Mouse (Mus musculus) layer of hippocampus, postnatal 10 days (tissue): ENCODE measurements around the gene Trim58. TPM values are rescaled to one million over a fixed set of nuclear protein-coding genes. Genes with fewer than 3 reads are reported as not detected.

Source experiments
- DNase-seq, 2 experiments: peaks; one replicate each; pipeline ENCODE4 v3.0.0; 2021; ENCODE audit warnings: low spot score in 2 of 2
- long read RNA-seq: library from polyadenylated mRNA; stranded (forward); transcript quantifications from one replicate; pipeline ENCODE4 v2.0.0, GENCODE M21; 2023
- total RNA-seq, 2 experiments: library from RNA; stranded (reverse); gene quantifications; 2 replicates each; pipeline ENCODE4 v1.2.3; 2021

Gene Trim58
- total RNA-seq = under 1 TPM in 1 of 2 experiments, not detected in 1; 0.20 TPM
- long read RNA-seq = 0 reads

- peak in 1 of 2 experiments; percentile 23 for DNase-seq
These were observed at the start of gene Trim58 for GRCm38 (mm10) chr11:58640272-58640867. Gene Trim58, plus strand, starts transcription at chr11:58640465.

- DNase-seq = no peak
These were observed 45.5 kb upstream of the Trim58 start, which contains the start of gene Olfr324 for GRCm38 (mm10) chr11:58594814-58595213. Gene Olfr324, plus strand, starts transcription at chr11:58595114.

GRCm38 (mm10) chr11:58597837-58598236 is 42.4 kb upstream of the Trim58 start:
- DNase-seq = no peak

GRCm38 (mm10) chr11:58602062-58602461 is 38.2 kb upstream of the Trim58 start:
- no peak for DNase-seq

GRCm38 (mm10) chr11:58602800-58603560 is 37.3 kb upstream of the Trim58 start:
- no peak for DNase-seq

GRCm38 (mm10) chr11:58604688-58605087 is 35.6 kb upstream of the Trim58 start:
- DNase-seq = no peak

- no peak for DNase-seq
These were observed 35.0 kb upstream of the Trim58 start for GRCm38 (mm10) chr11:58605228-58605627.

GRCm38 (mm10) chr11:58606177-58606919 is 33.9 kb upstream of the Trim58 start:
- no peak for DNase-seq

- DNase-seq = no peak
These were observed 33.2 kb upstream of the Trim58 start for GRCm38 (mm10) chr11:58607030-58607429.

GRCm38 (mm10) chr11:58613359-58613758 is 26.9 kb upstream of the Trim58 start:
- no peak for DNase-seq

GRCm38 (mm10) chr11:58614526-58614925 is 25.7 kb upstream of the Trim58 start:
- no peak for DNase-seq

GRCm38 (mm10) chr11:58615975-58616374 is 24.3 kb upstream of the Trim58 start, which contains the start of gene 2210407C18Rik:
Gene 2210407C18Rik, minus strand, starts transcription at chr11:58616075.
- no peak for DNase-seq

- no peak for DNase-seq
These were observed 21.9 kb upstream of the Trim58 start for GRCm38 (mm10) chr11:58618369-58618768.

GRCm38 (mm10) chr11:58618793-58619192 is 21.5 kb upstream of the Trim58 start:
- DNase-seq = no peak

GRCm38 (mm10) chr11:58626146-58626545 is 14.1 kb upstream of the Trim58 start:
- no peak for DNase-seq

GRCm38 (mm10) chr11:58630401-58630800 is 9.9 kb upstream of the Trim58 start, which contains the start of gene Olfr323:
Gene Olfr323, minus strand, starts transcription at chr11:58630501.
- no peak for DNase-seq

GRCm38 (mm10) chr11:58634878-58635277 is 5.4 kb upstream of the Trim58 start:
- DNase-seq = no peak

- peak; percentile 62 to 73 for DNase-seq
These were observed 3.8 kb upstream of the Trim58 start for GRCm38 (mm10) chr11:58636376-58636977.

- DNase-seq = no peak
These were observed 2.0 kb upstream of the Trim58 start for GRCm38 (mm10) chr11:58638176-58638701.

GRCm38 (mm10) chr11:58641057-58641456 is 792 bp downstream of the Trim58 start:
- DNase-seq = no peak
